Mouse (Mus musculus) hindbrain, embryonic 11.5 days (tissue): ENCODE results near the gene Add2. TPM values are rescaled to one million over a fixed set of nuclear protein-coding genes. Genes with fewer than 3 reads are reported as not detected.

Source experiments
- ATAC-seq: fragments of 200-750 bp; cut with Nextera tagmentation; 2 replicates; pipeline ENCODE4 v1.8.0; 2017; ENCODE audit warnings: mild to moderate bottlenecking, moderate TSS enrichment, moderate library complexity; ENCODE audit not compliant: low FRiP score
- DNase-seq: peaks from one replicate; pipeline ENCODE4 v3.0.0-alpha.2; 2015; ENCODE audit warnings: low spot score
- H3K27ac ChIP-seq: fragments of 300-500 bp; sonication (generic); 2 replicates; pipeline ENCODE4 v1.5.1; 2014; ENCODE audit warnings: mild to moderate bottlenecking, low read depth, low read length
- H3K27me3 ChIP-seq: fragments of 300-500 bp; sonication (generic); 2 replicates; pipeline ENCODE4 v1.6.1; 2014; ENCODE audit warnings: mild to moderate bottlenecking, low read length, moderate library complexity, mixed read lengths; ENCODE audit not compliant: control insufficient read depth, insufficient read depth
- H3K36me3 ChIP-seq: fragments of 300-500 bp; sonication (generic); 2 replicates; pipeline ENCODE4 v1.6.1; 2014; ENCODE audit warnings: mild to moderate bottlenecking, low read length, moderate library complexity, mixed read lengths; ENCODE audit not compliant: control insufficient read depth, insufficient read depth
- H3K4me1 ChIP-seq: fragments of 300-500 bp; sonication (generic); replicated peaks from 2 replicates; pipeline ENCODE4 v1.6.1; 2014; ENCODE audit warnings: low read length, mixed read lengths; ENCODE audit not compliant: control insufficient read depth, insufficient read depth
- H3K4me2 ChIP-seq: fragments of 300-500 bp; sonication (generic); replicated peaks from 2 replicates; pipeline ENCODE4 v1.6.1; 2014; ENCODE audit warnings: mild to moderate bottlenecking, low read depth, low read length
- H3K4me3 ChIP-seq: fragments of 300-500 bp; sonication (generic); 2 replicates; pipeline ENCODE4 v1.5.1; 2014; ENCODE audit warnings: low read depth, low read length
- H3K9ac ChIP-seq: fragments of 300-500 bp; sonication (generic); 2 replicates; pipeline ENCODE4 v1.6.1; 2014; ENCODE audit warnings: low read depth, low read length
- H3K9me3 ChIP-seq: fragments of 300-500 bp; sonication (generic); 2 replicates; pipeline ENCODE4 v1.6.1; 2016; ENCODE audit warnings: low read length; ENCODE audit not compliant: control insufficient read depth
- WGBS: fragments of 180-500 bp; shearing (Covaris S2); extraction: QIAGEN DNeasy Blood & Tissue Kit; methylation state at CpG from one replicate; pipeline ENCODE4 v1.1.7; 2014; 5-methylcytosine and 5-hydroxymethylcytosine counted together
- polyA plus RNA-seq: library from polyadenylated mRNA; unstranded; fragments of >200 nt; fragmentation: Nextera tagmentation; extraction: Ambion mirVana; gene quantifications from 2 replicates; pipeline ENCODE4 v1.2.1, GENCODE M21; 2014

Gene Add2
- polyA plus RNA-seq, 1 experiment from 2014 or later = 68.4 TPM

GRCm38 (mm10) chr6:86144986-86145385 is 116.5 kb downstream of the Add2 start:
- 96% methylated on average over 6 of the region's 6 CpGs for WGBS
- no peak for DNase-seq

GRCm38 (mm10) chr6:86148518-86148917 is 120.0 kb downstream of the Add2 start:
- DNase-seq = no peak
- ATAC-seq = no peak

More at GRCm38 (mm10) chr6:86144986-86145385, 116.5 kb downstream of the Add2 start:
- Histone ChIP-seq H3K4me1 (no peaks in the 10 kb centered on the region), H3K4me2 (no peak overlapping the region), H3K27me3 (no peaks in the 10 kb centered on the region), H3K9me3 (no peaks in the 10 kb centered on the region), H3K36me3 (no peaks in the 10 kb centered on the region), H3K9ac (no peak overlapping the region), H3K27ac (no peak overlapping the region), H3K4me3 (no peak overlapping the region)
- no peak for ATAC-seq

GRCm38 (mm10) chr6:86149001-86149400 is 120.5 kb downstream of the Add2 start:
- Histone ChIP-seq H3K4me3 (no peak overlapping the region), H3K36me3 (no peaks in the 10 kb centered on the region), H3K27me3 (no peaks in the 10 kb centered on the region), H3K4me1 (no peaks in the 10 kb centered on the region), H3K9me3 (no peaks in the 10 kb centered on the region), H3K4me2 (no peak overlapping the region), H3K27ac (no peak overlapping the region), H3K9ac (no peak overlapping the region)
- no peak for DNase-seq
- no peak for ATAC-seq
- 54% methylated on average over 4 of the region's 4 CpGs for WGBS

More at GRCm38 (mm10) chr6:86148518-86148917, 120.0 kb downstream of the Add2 start:
- no peak overlapping the region for H3K4me2 ChIP-seq
- no peak overlapping the region for H3K4me3 ChIP-seq
- 70% methylated on average over 4 of the region's 4 CpGs for WGBS
- H3K27ac ChIP-seq = no peak overlapping the region
- H3K27me3 ChIP-seq = no peaks in the 10 kb centered on the region
- H3K4me1 ChIP-seq = no peaks in the 10 kb centered on the region
- H3K9ac ChIP-seq = no peak overlapping the region
- no peaks in the 10 kb centered on the region for H3K9me3 ChIP-seq
- no peaks in the 10 kb centered on the region for H3K36me3 ChIP-seq

- H3K9ac ChIP-seq = no peak overlapping the region
- ATAC-seq (no peak), DNase-seq (no peak)
- 93% methylated on average over 7 of the region's 7 CpGs for WGBS
- H3K27ac ChIP-seq = no peak overlapping the region
- H3K9me3 ChIP-seq = no peaks in the 10 kb centered on the region
- H3K4me1 ChIP-seq = no peaks in the 10 kb centered on the region
- no peaks in the 10 kb centered on the region for H3K27me3 ChIP-seq
- no peak overlapping the region for H3K4me2 ChIP-seq
- no peak overlapping the region for H3K4me3 ChIP-seq
- no peaks in the 10 kb centered on the region for H3K36me3 ChIP-seq
Observed at GRCm38 (mm10) chr6:86152676-86153075, 124.2 kb downstream of the Add2 start.

- Histone ChIP-seq H3K4me3 (no peak overlapping the region), H3K9me3 (no peaks in the 10 kb centered on the region), H3K27me3 (no peaks in the 10 kb centered on the region), H3K36me3 (no peaks in the 10 kb centered on the region), H3K4me1 (no peaks in the 10 kb centered on the region), H3K9ac (no peak overlapping the region), H3K27ac (no peak overlapping the region), H3K4me2 (no peak overlapping the region)
- WGBS = 73% methylated on average over 8 of the region's 8 CpGs
- ATAC-seq (no peak), DNase-seq (no peak)
Observed at GRCm38 (mm10) chr6:86153436-86153990, 125.0 kb downstream of the Add2 start.

GRCm38 (mm10) chr6:86154006-86154405 is 125.5 kb downstream of the Add2 start:
- no peaks in the 10 kb centered on the region for H3K27me3 ChIP-seq
- no peak overlapping the region for H3K27ac ChIP-seq
- 87% methylated on average over 5 of the region's 5 CpGs for WGBS
- no peaks in the 10 kb centered on the region for H3K36me3 ChIP-seq
- no peaks in the 10 kb centered on the region for H3K9me3 ChIP-seq
- DNase-seq (no peak), ATAC-seq (no peak)
- H3K4me3 ChIP-seq = no peak overlapping the region
- H3K9ac ChIP-seq = no peak overlapping the region
- no peaks in the 10 kb centered on the region for H3K4me1 ChIP-seq
- no peak overlapping the region for H3K4me2 ChIP-seq

GRCm38 (mm10) chr6:86154481-86154880 is 126.0 kb downstream of the Add2 start:
- H3K9me3 ChIP-seq = no peaks in the 10 kb centered on the region
- ATAC-seq (no peak), DNase-seq (no peak)
- no peaks in the 10 kb centered on the region for H3K4me1 ChIP-seq
- WGBS = 93% methylated on average over 2 of the region's 2 CpGs
- no peak overlapping the region for H3K27ac ChIP-seq
- H3K36me3 ChIP-seq = no peaks in the 10 kb centered on the region
- no peak overlapping the region for H3K4me2 ChIP-seq
- H3K9ac ChIP-seq = no peak overlapping the region
- no peak overlapping the region for H3K4me3 ChIP-seq
- H3K27me3 ChIP-seq = no peaks in the 10 kb centered on the region

- WGBS = 83% methylated on average over 17 of the region's 17 CpGs
- Histone ChIP-seq H3K27ac (no peak overlapping the region), H3K4me2 (no peak overlapping the region), H3K4me3 (no peak overlapping the region), H3K4me1 (no peaks in the 10 kb centered on the region), H3K9me3 (no peaks in the 10 kb centered on the region), H3K36me3 (no peaks in the 10 kb centered on the region), H3K27me3 (no peaks in the 10 kb centered on the region), H3K9ac (no peak overlapping the region)
- ATAC-seq = no peak
- no peak for DNase-seq
Observed at GRCm38 (mm10) chr6:86157253-86158234, 129.1 kb downstream of the Add2 start.

- ATAC-seq (no peak), DNase-seq (no peak)
- WGBS = 41% methylated on average over 3 of the region's 3 CpGs
- Histone ChIP-seq H3K27me3 (no peaks in the 10 kb centered on the region), H3K36me3 (no peaks in the 10 kb centered on the region), H3K27ac (no peak overlapping the region), H3K4me2 (no peak overlapping the region), H3K9me3 (no peaks in the 10 kb centered on the region), H3K4me3 (no peak overlapping the region), H3K4me1 (no peaks in the 10 kb centered on the region), H3K9ac (no peak overlapping the region)
Observed at GRCm38 (mm10) chr6:86160878-86161277, 132.4 kb downstream of the Add2 start.
